ENCODE assay signal across 9 mouse cellular contexts in genomic region chr17:24514270-24515257, GRCm38 (mm10). TPM values are rescaled to one million over a fixed set of nuclear protein-coding genes. Genes with fewer than 3 reads are reported as not detected.
DNase-seq lines count a peak whose midpoint lies in the region; ATAC-seq and TF ChIP-seq lines count a peak whose summit lies in the region.
"Had no signal": no experiment of that assay in that cellular context is flagged by ENCODE, and none has a peak within 500 bp of the region (broad histone marks: within the 10 kb centered on the region; RNA-seq: fewer than 3 reads in every experiment).

No protein-coding gene starts in this region.

- no peak overlapping the region for H3K4me2 ChIP-seq in embryonic facial prominence, embryonic 12.5 days (replicated peaks)
- H3K4me2 ChIP-seq in intestine, embryonic 16.5 days (ENCODE audit: low read depth, low read length): 0 out of 2 replicates have a peak overlapping the region, but pooled peaks have one; percentile 14
- H3K4me2 ChIP-seq in liver, embryonic 16.5 days (ENCODE audit: low read depth, low read length): no peak overlapping the region
- H3K4me2 ChIP-seq: embryonic facial prominence, embryonic 15.5 days had no signal

- H3K27me3 ChIP-seq in E14TG2a.4 (ENCODE audit: insufficient read depth, low read length): no peaks in the 10 kb centered on the region
- H3K27me3 ChIP-seq in embryonic facial prominence, embryonic 12.5 days: no peaks in the 10 kb centered on the region
- no peaks in the 10 kb centered on the region for H3K27me3 ChIP-seq in intestine, embryonic 16.5 days (replicated peaks; ENCODE audit: control insufficient read depth, insufficient read depth, low read length)
- H3K27me3 ChIP-seq in liver, embryonic 16.5 days (ENCODE audit: control insufficient read depth, insufficient read depth, low read depth, low read length): no peaks in the 10 kb centered on the region
- H3K27me3 ChIP-seq: embryonic facial prominence, embryonic 15.5 days had no signal

- peaks cover 98% of the 10 kb centered on the region for H3K36me3 ChIP-seq in E14TG2a.4 (ENCODE audit: insufficient read depth, low read length)
- peaks cover 96% of the 10 kb centered on the region for H3K36me3 ChIP-seq in embryonic facial prominence, embryonic 12.5 days
- H3K36me3 ChIP-seq in intestine, embryonic 16.5 days (ENCODE audit: control insufficient read depth, insufficient read depth, low read length): peaks cover 20% of the 10 kb centered on the region; the same call in 1 of the 2 replicates
- peaks cover 19% of the 10 kb centered on the region for H3K36me3 ChIP-seq in liver, embryonic 16.5 days (ENCODE audit: control insufficient read depth, insufficient read depth)

- H3K4me3 ChIP-seq in E14TG2a.4 (replicated peaks; ENCODE audit: low read length): peak overlapping the region; percentile 45
- 0 out of 2 replicates have a peak overlapping the region, but pooled peaks have one; percentile 9 for H3K4me3 ChIP-seq in embryonic facial prominence, embryonic 12.5 days
- no peak overlapping the region for H3K4me3 ChIP-seq in intestine, embryonic 16.5 days (ENCODE audit: low read length)
- H3K4me3 ChIP-seq in liver, embryonic 16.5 days (ENCODE audit: low read depth, low read length): no peak overlapping the region
- H3K4me3 ChIP-seq: embryonic facial prominence, embryonic 15.5 days had no signal

- H3K9ac ChIP-seq in embryonic facial prominence, embryonic 12.5 days: no peak overlapping the region
- H3K9ac ChIP-seq in intestine, embryonic 16.5 days (ENCODE audit: low read depth, low read length): peak overlapping the region; percentile 21
- H3K9ac ChIP-seq in liver, embryonic 16.5 days (ENCODE audit: low read depth, low read length): no peak overlapping the region
- H3K9ac ChIP-seq: embryonic facial prominence, embryonic 15.5 days had no signal

- no peak for DNase-seq in ovary, postnatal 14 days (ENCODE audit: low spot score)
- DNase-seq in cerebellum, postnatal 4 days (ENCODE audit: low spot score in 2 of 2): no peak
- DNase-seq in right cerebral cortex, postnatal 36 days (ENCODE audit: low spot score in 2 of 2): no peak

- H3K27ac ChIP-seq in embryonic facial prominence, embryonic 12.5 days: 0 out of 2 replicates have a peak overlapping the region, but pooled peaks have one; percentile 19
- peak overlapping the region; percentile 54; the same call in 1 of the 2 replicates for H3K27ac ChIP-seq in intestine, embryonic 16.5 days (ENCODE audit: low read length)
- H3K27ac ChIP-seq in liver, embryonic 16.5 days (ENCODE audit: low read length): no peak overlapping the region
- H3K27ac ChIP-seq: embryonic facial prominence, embryonic 15.5 days had no signal

- no peak for ATAC-seq in embryonic facial prominence, embryonic 12.5 days (ENCODE audit: insufficient number of reproducible peaks, insufficient read depth, low FRiP score, low TSS enrichment)
- ATAC-seq in intestine, embryonic 16.5 days: peak; percentile 30; the same call in 1 of the 2 replicates
- ATAC-seq in liver, embryonic 16.5 days (ENCODE audit: low read depth): 0 out of 2 replicates have a peak, but pooled peaks have one; percentile 19
- ATAC-seq in granulocyte monocyte progenitor cell, adult 5-6 weeks (replicated peaks; ENCODE audit: poor library complexity, severe bottlenecking): no peak

- H3K9me3 ChIP-seq in E14TG2a.4 (ENCODE audit: low read length): no peaks in the 10 kb centered on the region
- H3K9me3 ChIP-seq in embryonic facial prominence, embryonic 12.5 days: no peaks in the 10 kb centered on the region
- H3K9me3 ChIP-seq in intestine, embryonic 16.5 days (ENCODE audit: control insufficient read depth, low read length): no peaks in the 10 kb centered on the region
- no peaks in the 10 kb centered on the region for H3K9me3 ChIP-seq in liver, embryonic 16.5 days (replicated peaks; ENCODE audit: control insufficient read depth, low read length)
- H3K9me3 ChIP-seq: embryonic facial prominence, embryonic 15.5 days had no signal

- peaks cover 42% of the 10 kb centered on the region for H3K4me1 ChIP-seq in E14TG2a.4 (replicated peaks; ENCODE audit: low read depth, low read length)
- no peaks in the 10 kb centered on the region for H3K4me1 ChIP-seq in embryonic facial prominence, embryonic 12.5 days
- no peaks in the 10 kb centered on the region for H3K4me1 ChIP-seq in intestine, embryonic 16.5 days (ENCODE audit: control insufficient read depth, insufficient read depth, low read length)
- H3K4me1 ChIP-seq in liver, embryonic 16.5 days (ENCODE audit: control insufficient read depth, low read depth, low read length): no peaks in the 10 kb centered on the region
- H3K4me1 ChIP-seq: embryonic facial prominence, embryonic 15.5 days had no signal

- no peak for TF ChIP-seq CTCF in E14TG2a.4 (conservative IDR thresholded peaks at IDR 0.05; ENCODE audit: low read length)

- WGBS in embryonic facial prominence, embryonic 12.5 days: 86% methylated on average over 24 of the region's 24 CpGs
- WGBS in intestine, embryonic 16.5 days: 84% methylated on average over 24 of the region's 24 CpGs
- 75% methylated on average over 24 of the region's 24 CpGs for WGBS in liver, embryonic 16.5 days (ENCODE audit: insufficient replicate concordance)

RNA-seq across cellular contexts. Expression of gene Traf7, which starts 13.2 kb away (rescaled TPM):
- 98.5 and 103 TPM in 2 replicates for polyA plus RNA-seq in embryonic facial prominence, embryonic 12.5 days (2016; fragmentation: Nextera tagmentation; extraction: Ambion mirVana)
- 81.9 and 87.6 TPM in 2 replicates for polyA plus RNA-seq in intestine, embryonic 16.5 days (2015; fragmentation: Nextera tagmentation; extraction: Ambion mirVana)
- 28.5 and 29.6 TPM in 2 replicates for polyA plus RNA-seq in liver, embryonic 16.5 days (2015; fragmentation: Nextera tagmentation; extraction: Ambion mirVana)
- 83.9 and 102 TPM in 2 replicates for total RNA-seq in granulocyte monocyte progenitor cell, adult 5-6 weeks (2014; fragmentation: Nextera tagmentation)
- total RNA-seq in granulocyte monocyte progenitor cell, adult 5-6 weeks (2017): 61.5 and 104 TPM in 2 replicates

RNA-seq across cellular contexts. Expression of gene Rab26, which starts 19.4 kb away (rescaled TPM):
- polyA plus RNA-seq in embryonic facial prominence, embryonic 12.5 days (2016; fragmentation: Nextera tagmentation; extraction: Ambion mirVana): 3.6 and 3.7 TPM in 2 replicates
- 5.2 and 6.6 TPM in 2 replicates for polyA plus RNA-seq in intestine, embryonic 16.5 days (2015; fragmentation: Nextera tagmentation; extraction: Ambion mirVana)
- polyA plus RNA-seq in liver, embryonic 16.5 days (2015; fragmentation: Nextera tagmentation; extraction: Ambion mirVana): 0.46 and 0.87 TPM in 2 replicates
- total RNA-seq in granulocyte monocyte progenitor cell, adult 5-6 weeks (2014; fragmentation: Nextera tagmentation): 0.77 TPM in 1 of 2 replicates, not detected in the other
- total RNA-seq in granulocyte monocyte progenitor cell, adult 5-6 weeks (2017): 1.1 TPM in 1 of 2 replicates, not detected in the other

RNA-seq across cellular contexts. Expression of gene Caskin1, which starts 26.2 kb away (rescaled TPM):
- 7.3 and 7.5 TPM in 2 replicates for polyA plus RNA-seq in embryonic facial prominence, embryonic 12.5 days (2016; fragmentation: Nextera tagmentation; extraction: Ambion mirVana)
- polyA plus RNA-seq in intestine, embryonic 16.5 days (2015; fragmentation: Nextera tagmentation; extraction: Ambion mirVana): 1.1 and 1.4 TPM in 2 replicates
- 0.08 and 0.13 TPM in 2 replicates for polyA plus RNA-seq in liver, embryonic 16.5 days (2015; fragmentation: Nextera tagmentation; extraction: Ambion mirVana)
- total RNA-seq in granulocyte monocyte progenitor cell, adult 5-6 weeks (2014; fragmentation: Nextera tagmentation): not detected in 2 replicates
- not detected in 2 replicates for total RNA-seq in granulocyte monocyte progenitor cell, adult 5-6 weeks (2017)

RNA-seq across cellular contexts. Expression of gene Pkd1, which starts 35.1 kb away (rescaled TPM):
- 26.8 and 29.8 TPM in 2 replicates for polyA plus RNA-seq in embryonic facial prominence, embryonic 12.5 days (2016; fragmentation: Nextera tagmentation; extraction: Ambion mirVana)
- 12.2 and 13.5 TPM in 2 replicates for polyA plus RNA-seq in intestine, embryonic 16.5 days (2015; fragmentation: Nextera tagmentation; extraction: Ambion mirVana)
- polyA plus RNA-seq in liver, embryonic 16.5 days (2015; fragmentation: Nextera tagmentation; extraction: Ambion mirVana): 2.7 and 4.0 TPM in 2 replicates
- 18.9 and 19.0 TPM in 2 replicates for total RNA-seq in granulocyte monocyte progenitor cell, adult 5-6 weeks (2014; fragmentation: Nextera tagmentation)
- 5.9 and 9.1 TPM in 2 replicates for total RNA-seq in granulocyte monocyte progenitor cell, adult 5-6 weeks (2017)

RNA-seq across cellular contexts. Expression of gene Mlst8, which starts 35.7 kb away (rescaled TPM):
- 32.8 and 35.0 TPM in 2 replicates for polyA plus RNA-seq in embryonic facial prominence, embryonic 12.5 days (2016; fragmentation: Nextera tagmentation; extraction: Ambion mirVana)
- polyA plus RNA-seq in intestine, embryonic 16.5 days (2015; fragmentation: Nextera tagmentation; extraction: Ambion mirVana): 25.1 and 26.0 TPM in 2 replicates
- polyA plus RNA-seq in liver, embryonic 16.5 days (2015; fragmentation: Nextera tagmentation; extraction: Ambion mirVana): 11.8 and 11.9 TPM in 2 replicates
- 21.2 and 21.6 TPM in 2 replicates for total RNA-seq in granulocyte monocyte progenitor cell, adult 5-6 weeks (2014; fragmentation: Nextera tagmentation)
- total RNA-seq in granulocyte monocyte progenitor cell, adult 5-6 weeks (2017): 21.8 and 27.8 TPM in 2 replicates

Comparison
In these comparisons a context has a peak if more than half of its experiments do, and no peak if none do; other contexts are left out.
1. H3K4me3 ChIP-seq: peak in E14TG2a.4 (single experiment) and embryonic facial prominence, embryonic 12.5 days (single experiment); none in intestine, embryonic 16.5 days (single experiment) and liver, embryonic 16.5 days (single experiment).
2. ATAC-seq: peak in intestine, embryonic 16.5 days (single experiment) and liver, embryonic 16.5 days (single experiment); none in embryonic facial prominence, embryonic 12.5 days (single experiment) and granulocyte monocyte progenitor cell, adult 5-6 weeks (single experiment).